Mouse (Mus musculus): ENCODE data around the gene Mgam. TPM values are rescaled to one million over a fixed set of nuclear protein-coding genes. Genes with fewer than 3 reads are reported as not detected.
"Not testable (repeated sequence)": the region's sequence is repeated elsewhere in the genome, so short reads cannot be mapped to it uniquely, and the experiment has no call there.

Mgam gene
- polyA plus RNA-seq, 1 experiment from 2014 or later, result 0.21 TPM

GRCm38 (mm10) chr6:40635559-40635958, 6.9 kb downstream of the Mgam start:
- Histone ChIP-seq H3K4me1 (replicated peaks) (no peaks in the 10 kb centered on the region), H3K9me3 (no peaks in the 10 kb centered on the region), H3K27ac (replicated peaks) (no peak overlapping the region), H3K4me2 (no peak overlapping the region), H3K9ac (no peak overlapping the region), H3K4me3 (no peak overlapping the region), H3K27me3 (no peaks in the 10 kb centered on the region), H3K36me3 (no peaks in the 10 kb centered on the region)
- 85% methylated on average over 6 of the region's 6 CpGs for WGBS
- ATAC-seq (ENCODE audit: low read depth), result no peak

DNA sequence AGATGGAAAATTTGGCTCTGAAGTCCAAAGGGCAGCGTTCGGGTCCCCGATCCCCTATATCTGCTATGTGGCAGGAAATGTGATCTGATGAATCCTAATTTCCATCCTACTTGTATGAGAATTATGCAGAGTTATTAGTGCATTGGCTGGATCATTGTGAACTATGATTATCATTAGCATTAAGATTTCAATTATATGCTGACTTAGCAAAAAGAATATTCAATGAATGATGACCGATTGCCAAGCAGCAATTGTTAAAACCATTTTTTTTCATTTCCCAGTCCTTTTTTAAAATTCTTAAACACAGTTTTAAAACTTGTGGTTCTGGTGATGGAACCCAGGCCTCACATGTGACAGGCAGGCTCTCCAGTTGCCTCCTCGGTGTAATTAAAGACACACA, 9.1 kb downstream of the Mgam start:
- H3K4me3 ChIP-seq, result no peak overlapping the region
- H3K27ac ChIP-seq (replicated peaks), result no peak overlapping the region
- no peaks in the 10 kb centered on the region for H3K4me1 ChIP-seq (replicated peaks)
- H3K36me3 ChIP-seq, result no peaks in the 10 kb centered on the region
- ATAC-seq (ENCODE audit: low read depth), result no peak
- no peaks in the 10 kb centered on the region for H3K27me3 ChIP-seq
- H3K4me2 ChIP-seq, result no peak overlapping the region
- no peak overlapping the region for H3K9ac ChIP-seq
- no peaks in the 10 kb centered on the region for H3K9me3 ChIP-seq
- WGBS, result 92% methylated on average over 5 of the region's 5 CpGs

DNA sequence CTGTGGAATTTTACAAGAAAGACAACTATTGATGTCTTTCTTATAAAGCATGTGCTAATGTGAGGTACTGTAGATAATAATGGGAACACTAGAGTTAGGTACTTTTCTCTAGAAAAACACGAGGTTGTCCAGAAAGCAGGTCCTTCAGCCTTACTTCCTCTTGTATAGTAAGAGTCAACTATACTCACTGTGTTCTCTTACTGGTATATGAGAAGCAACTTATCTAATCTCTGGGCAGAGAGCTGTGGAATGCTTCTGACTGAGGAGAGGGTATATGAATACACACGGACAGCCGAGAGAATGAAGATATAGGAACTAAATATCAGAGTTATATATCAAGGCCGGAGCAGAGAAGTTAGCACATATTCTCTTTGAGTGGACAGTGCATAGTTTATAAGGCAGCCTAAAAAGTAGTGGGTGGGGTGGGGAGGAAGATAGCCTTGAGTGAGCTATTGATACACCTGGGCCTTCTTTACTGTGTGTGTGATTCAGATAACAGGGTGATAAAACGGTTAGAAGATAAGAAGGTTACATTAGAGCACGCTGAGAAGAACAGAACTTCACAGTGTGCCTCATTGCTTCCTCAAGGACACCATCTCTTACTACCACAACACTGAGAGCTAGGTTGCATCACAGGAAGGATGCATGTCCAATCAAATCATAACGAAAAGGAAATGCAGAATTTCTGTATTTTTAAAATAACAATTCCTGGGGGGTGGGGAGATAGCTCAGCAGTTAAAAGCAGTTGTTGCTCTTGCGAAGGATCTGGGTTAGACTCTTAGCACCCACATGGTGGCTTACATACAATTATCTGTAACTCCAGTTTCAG, 12.3 kb downstream of the Mgam start:
- Histone ChIP-seq H3K4me1 (replicated peaks) (no peaks in the 10 kb centered on the region), H3K27me3 (no peaks in the 10 kb centered on the region), H3K4me2 (no peak overlapping the region), H3K9ac (no peak overlapping the region), H3K36me3 (no peaks in the 10 kb centered on the region), H3K4me3 (no peak overlapping the region), H3K27ac (replicated peaks) (no peak overlapping the region), H3K9me3 (no peaks in the 10 kb centered on the region)
- WGBS, result 91% methylated on average over 8 of the region's 8 CpGs
- no peak for ATAC-seq (ENCODE audit: low read depth)

GRCm38 (mm10) chr6:40645701-40646100, 17.1 kb downstream of the Mgam start:
- no peaks in the 10 kb centered on the region for H3K27me3 ChIP-seq
- no peak overlapping the region for H3K9ac ChIP-seq
- H3K36me3 ChIP-seq, result no peaks in the 10 kb centered on the region
- H3K4me2 ChIP-seq, result no peak overlapping the region
- no peaks in the 10 kb centered on the region for H3K4me1 ChIP-seq (replicated peaks)
- no peak overlapping the region for H3K4me3 ChIP-seq
- WGBS, result 82% methylated on average over 8 of the region's 8 CpGs
- H3K27ac ChIP-seq (replicated peaks), result no peak overlapping the region
- no peak for ATAC-seq (ENCODE audit: low read depth)
- H3K9me3 ChIP-seq, result no peaks in the 10 kb centered on the region

DNA sequence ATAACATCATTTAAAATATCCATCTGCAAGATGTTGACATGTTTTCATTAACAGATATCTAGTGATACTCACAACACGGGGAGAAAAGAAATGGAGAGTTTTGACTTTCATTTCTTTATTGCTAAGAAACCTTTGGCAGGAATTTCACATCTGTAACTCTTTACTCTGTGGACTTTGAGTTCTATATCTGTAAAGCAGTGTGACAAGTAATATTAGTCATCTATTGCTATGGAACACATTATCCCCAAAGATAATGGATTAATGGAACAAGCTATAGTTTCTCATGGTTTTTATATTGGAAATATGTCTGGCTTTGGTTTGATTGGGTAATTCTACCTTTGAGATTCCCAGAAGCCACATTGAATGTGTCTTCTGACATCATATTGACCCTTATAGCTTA, 22.3 kb downstream of the Mgam start:
- 90% methylated on average over 1 of the region's 1 CpGs for WGBS
- H3K4me3 ChIP-seq, result no peak overlapping the region
- H3K9ac ChIP-seq, result no peak overlapping the region
- no peaks in the 10 kb centered on the region for H3K9me3 ChIP-seq
- no peak overlapping the region for H3K27ac ChIP-seq (replicated peaks)
- H3K36me3 ChIP-seq, result no peaks in the 10 kb centered on the region
- H3K4me1 ChIP-seq (replicated peaks), result no peaks in the 10 kb centered on the region
- H3K27me3 ChIP-seq, result no peaks in the 10 kb centered on the region
- no peak overlapping the region for H3K4me2 ChIP-seq
- no peak for ATAC-seq (ENCODE audit: low read depth)

- Histone ChIP-seq H3K27me3 (no peaks in the 10 kb centered on the region), H3K9me3 (no peaks in the 10 kb centered on the region), H3K27ac (replicated peaks) (no peak overlapping the region), H3K36me3 (no peaks in the 10 kb centered on the region), H3K4me2 (no peak overlapping the region), H3K4me3 (no peak overlapping the region), H3K4me1 (replicated peaks) (no peaks in the 10 kb centered on the region), H3K9ac (no peak overlapping the region)
- ATAC-seq (ENCODE audit: low read depth), result no peak
- 19% methylated on average over 2 of the region's 2 CpGs for WGBS
Observed at GRCm38 (mm10) chr6:40660930-40661329, 32.3 kb downstream of the Mgam start.

- Histone ChIP-seq H3K9ac (no peak overlapping the region), H3K9me3 (no peaks in the 10 kb centered on the region), H3K27ac (replicated peaks) (no peak overlapping the region), H3K4me1 (replicated peaks) (no peaks in the 10 kb centered on the region), H3K36me3 (no peaks in the 10 kb centered on the region), H3K4me2 (no peak overlapping the region), H3K27me3 (no peaks in the 10 kb centered on the region), H3K4me3 (no peak overlapping the region)
- WGBS, result 11% methylated on average over 5 of the region's 5 CpGs
- 0 out of 2 replicates have a peak, but pooled peaks have one; percentile 40 for ATAC-seq (ENCODE audit: low read depth)
Observed at GRCm38 (mm10) chr6:40689180-40689579, 60.5 kb downstream of the Mgam start.

DNA sequence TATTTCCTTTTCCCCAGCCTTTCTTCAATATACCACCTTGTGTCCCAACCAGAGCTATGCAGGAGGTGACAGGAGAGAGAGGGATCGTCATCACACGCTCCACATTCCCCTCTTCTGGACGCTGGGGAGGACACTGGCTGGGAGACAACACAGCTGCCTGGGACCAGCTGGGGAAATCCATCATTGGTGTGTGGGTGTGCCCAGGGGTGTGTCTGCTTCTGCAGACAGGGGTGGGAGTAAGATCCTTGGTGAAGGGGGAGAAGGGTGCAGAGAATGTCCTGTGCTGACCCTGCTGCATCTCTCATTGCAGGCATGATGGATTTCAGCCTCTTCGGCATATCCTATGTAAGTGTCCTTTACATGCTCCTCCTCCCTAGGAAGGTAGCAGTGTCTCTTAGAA, 63.4 kb downstream of the Mgam start:
- not testable (repeated sequence) for H3K4me1 ChIP-seq (replicated peaks)
- 47% methylated on average over 4 of the region's 4 CpGs for WGBS

DNA sequence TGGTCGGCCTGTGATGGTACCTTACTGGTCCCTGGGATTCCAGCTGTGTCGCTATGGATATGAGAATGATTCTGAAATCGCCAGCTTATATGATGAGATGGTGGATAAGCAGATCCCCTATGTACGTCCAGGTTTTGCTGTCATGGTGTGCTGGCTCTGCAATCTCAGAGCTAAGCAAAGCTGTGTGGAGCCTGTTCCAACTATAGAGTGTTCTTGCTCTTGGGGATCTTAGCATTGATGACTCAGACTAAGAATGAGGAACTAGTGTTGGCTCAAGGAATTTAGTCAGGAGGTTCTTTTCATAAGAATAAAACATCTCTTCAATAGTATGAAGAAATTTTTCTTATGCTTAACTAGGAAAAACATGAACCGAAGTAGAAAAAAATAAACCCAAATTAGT, 84.9 kb downstream of the Mgam start:
- WGBS, result 92% methylated on average over 5 of the region's 5 CpGs
- H3K27me3 ChIP-seq, result not testable (repeated sequence)

More for the DNA sequence above, 63.4 kb downstream of the Mgam start:
- H3K9me3 ChIP-seq; H3K9ac ChIP-seq; H3K27ac ChIP-seq (replicated peaks); H3K27me3 ChIP-seq; H3K36me3 ChIP-seq; H3K4me2 ChIP-seq; ATAC-seq (ENCODE audit: low read depth); H3K4me3 ChIP-seq: not testable (repeated sequence)

DNA sequence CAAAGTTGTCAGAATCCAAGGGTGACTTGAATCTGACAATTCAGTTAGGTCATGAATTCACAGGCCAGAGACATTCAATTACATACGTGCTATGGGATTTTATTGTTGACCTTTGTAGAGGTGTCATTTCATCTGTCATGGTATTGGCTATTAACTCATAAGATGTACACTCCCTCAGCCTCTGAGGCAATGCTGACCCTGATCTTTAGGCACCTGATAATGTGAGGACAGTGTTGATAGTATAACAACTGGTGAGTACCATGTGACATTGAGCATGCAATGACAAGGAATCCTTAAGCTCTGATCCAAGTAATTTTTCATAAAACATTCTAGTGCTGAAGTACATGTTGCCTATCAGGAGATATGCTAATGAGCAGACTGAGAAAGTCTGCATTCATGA, 87.1 kb downstream of the Mgam start:
- Histone ChIP-seq H3K4me3 (no peak overlapping the region), H3K9me3 (no peaks in the 10 kb centered on the region), H3K4me2 (no peak overlapping the region), H3K27ac (replicated peaks) (no peak overlapping the region), H3K36me3 (no peaks in the 10 kb centered on the region), H3K4me1 (replicated peaks) (no peaks in the 10 kb centered on the region), H3K27me3 (no peaks in the 10 kb centered on the region), H3K9ac (no peak overlapping the region)
- no peak for ATAC-seq (ENCODE audit: low read depth)
- WGBS, result 88% methylated on average over 1 of the region's 1 CpGs

More for the DNA sequence above, 84.9 kb downstream of the Mgam start:
- not testable (repeated sequence) for H3K4me3 ChIP-seq; H3K9me3 ChIP-seq; H3K4me1 ChIP-seq (replicated peaks); H3K36me3 ChIP-seq; ATAC-seq (ENCODE audit: low read depth); H3K4me2 ChIP-seq; H3K27ac ChIP-seq (replicated peaks); H3K9ac ChIP-seq

- H3K4me1 ChIP-seq (replicated peaks); H3K4me3 ChIP-seq; H3K27ac ChIP-seq (replicated peaks); H3K9ac ChIP-seq; H3K4me2 ChIP-seq; H3K36me3 ChIP-seq; H3K9me3 ChIP-seq; ATAC-seq (ENCODE audit: low read depth); H3K27me3 ChIP-seq: not testable (repeated sequence)
- WGBS, result 71% methylated on average over 4 of the region's 4 CpGs
Observed at GRCm38 (mm10) chr6:40728506-40728905, 99.9 kb downstream of the Mgam start.

DNA sequence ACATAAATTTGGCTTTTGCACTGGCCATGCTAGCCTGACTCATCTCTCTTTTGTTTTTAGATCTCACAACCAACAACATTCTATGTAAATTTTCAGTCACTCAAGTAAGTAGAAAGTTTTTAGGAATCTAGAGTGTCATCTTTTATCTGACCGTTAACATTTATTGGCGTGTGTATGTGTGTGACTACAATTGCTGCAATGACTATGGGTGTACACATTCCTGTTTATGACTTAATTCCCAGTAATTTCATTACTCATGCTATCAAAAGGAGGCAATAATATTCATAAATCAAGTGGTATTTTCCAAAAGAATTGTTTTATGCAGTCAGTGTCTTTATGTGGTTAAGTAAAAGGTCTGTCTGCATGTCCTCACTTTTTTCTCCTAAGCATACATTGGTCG, 110.9 kb downstream of the Mgam start:
- H3K27me3 ChIP-seq, result no peaks in the 10 kb centered on the region
- ATAC-seq (ENCODE audit: low read depth), result no peak
- 92% methylated on average over 3 of the region's 3 CpGs for WGBS

DNA sequence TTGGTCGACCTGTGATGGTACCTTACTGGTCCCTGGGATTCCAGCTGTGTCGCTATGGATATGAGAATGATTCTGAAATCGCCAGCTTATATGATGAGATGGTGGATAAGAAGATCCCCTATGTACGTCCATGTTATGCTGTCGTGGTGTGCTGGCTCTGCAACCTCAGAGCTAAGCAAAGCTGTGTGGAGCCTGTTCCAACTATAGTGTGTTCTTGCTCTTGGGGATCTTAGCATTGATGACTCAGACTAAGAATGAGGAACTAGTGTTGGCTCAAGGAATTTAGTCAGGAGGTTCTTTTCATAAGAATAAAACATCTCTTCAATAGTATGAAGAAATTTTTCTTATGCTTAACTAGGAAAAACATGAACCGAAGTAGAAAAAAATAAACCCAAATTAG, 120.4 kb downstream of the Mgam start:
- H3K4me2 ChIP-seq; H3K27ac ChIP-seq (replicated peaks); H3K9ac ChIP-seq; ATAC-seq (ENCODE audit: low read depth); H3K9me3 ChIP-seq; H3K36me3 ChIP-seq; H3K4me1 ChIP-seq (replicated peaks); H3K27me3 ChIP-seq; H3K4me3 ChIP-seq: not testable (repeated sequence)
- 87% methylated on average over 6 of the region's 6 CpGs for WGBS

More for the DNA sequence above, 110.9 kb downstream of the Mgam start:
- Histone ChIP-seq H3K4me2 (no peak overlapping the region), H3K9me3 (no peaks in the 10 kb centered on the region), H3K9ac (no peak overlapping the region), H3K36me3 (no peaks in the 10 kb centered on the region), H3K4me1 (replicated peaks) (no peaks in the 10 kb centered on the region), H3K27ac (replicated peaks) (no peak overlapping the region), H3K4me3 (no peak overlapping the region)

All from neural tube, embryonic 13.5 days (tissue).